Mouse (Mus musculus) heart, adult 2 months (tissue): Measurements from ENCODE around the gene Ccdc78.

Experiments used
- CTCF ChIP-seq: fragments of 200-600 bp; IDR thresholded peaks from 2 replicates; pipeline ENCODE4 v1.8.1; 2022; ENCODE audit warnings: antibody characterized with exemption, mild to moderate bottlenecking, moderate library complexity
- EP300 ChIP-seq: fragments of 200-500 bp; IDR thresholded peaks from 2 replicates; pipeline ENCODE4 v1.6.1; 2011; ENCODE audit warnings: low read depth, low read length, control low read depth; ENCODE audit not compliant: insufficient read depth

- no peak for TF ChIP-seq CTCF
- no peak for TF ChIP-seq EP300
Observed at GRCm38 (mm10) chr17:25835301-25835700, 48.9 kb downstream of the Ccdc78 start.
